Mouse (Mus musculus) heart, embryonic 15.5 days (tissue): ENCODE data around the gene Sbk2. TPM values are rescaled to one million over a fixed set of nuclear protein-coding genes. Genes with fewer than 3 reads are reported as not detected.

Experiments used
- ATAC-seq: fragments of 200-750 bp; cut with Nextera tagmentation; replicated peaks from 2 replicates; pipeline ENCODE4 v1.8.0; 2017; ENCODE audit warnings: low read depth, moderate TSS enrichment; ENCODE audit not compliant: insufficient number of reproducible peaks, insufficient read depth, low FRiP score
- H3K27ac ChIP-seq: fragments of 300-500 bp; sonication (generic); 2 replicates; pipeline ENCODE4 v1.5.1; 2015; ENCODE audit warnings: mild to moderate bottlenecking, inconsistent platforms
- H3K27me3 ChIP-seq: fragments of 300-500 bp; sonication (generic); 2 replicates; pipeline ENCODE4 v1.6.1; 2015; ENCODE audit warnings: inconsistent platforms
- H3K36me3 ChIP-seq: fragments of 300-500 bp; sonication (generic); 2 replicates; pipeline ENCODE4 v1.6.1; 2015; ENCODE audit warnings: mild to moderate bottlenecking, inconsistent platforms
- H3K4me1 ChIP-seq: fragments of 300-500 bp; sonication (generic); replicated peaks from 2 replicates; pipeline ENCODE4 v1.6.1; 2015; ENCODE audit warnings: inconsistent platforms
- H3K4me2 ChIP-seq: fragments of 300-500 bp; sonication (generic); 2 replicates; pipeline ENCODE4 v1.6.1; 2015; ENCODE audit warnings: inconsistent platforms, mild to moderate bottlenecking, moderate library complexity
- H3K4me3 ChIP-seq: fragments of 300-500 bp; sonication (generic); 2 replicates; pipeline ENCODE4 v1.5.1; 2015; ENCODE audit warnings: mild to moderate bottlenecking, inconsistent platforms
- H3K9ac ChIP-seq: fragments of 300-500 bp; sonication (generic); 2 replicates; pipeline ENCODE4 v1.6.1; 2015; ENCODE audit warnings: mild to moderate bottlenecking, inconsistent platforms
- H3K9me3 ChIP-seq: fragments of 300-500 bp; sonication (generic); replicated peaks from 2 replicates; pipeline ENCODE4 v1.6.1; 2016; ENCODE audit warnings: inconsistent platforms
- WGBS: fragments of 180-500 bp; shearing (Covaris S2); methylation state at CpG from one replicate; pipeline ENCODE4 v1.1.7; 2015; ENCODE audit warnings: mixed read lengths; 5-methylcytosine and 5-hydroxymethylcytosine counted together
- polyA plus RNA-seq: library from polyadenylated mRNA; unstranded; fragments of >200 nt; fragmentation: Nextera tagmentation; extraction: Ambion mirVana; gene quantifications from 2 replicates; pipeline ENCODE4 v1.2.1, GENCODE M21; 2015

Gene Sbk2
- polyA plus RNA-seq, 1 experiment from 2014 or later, result 4.8 TPM

DNA sequence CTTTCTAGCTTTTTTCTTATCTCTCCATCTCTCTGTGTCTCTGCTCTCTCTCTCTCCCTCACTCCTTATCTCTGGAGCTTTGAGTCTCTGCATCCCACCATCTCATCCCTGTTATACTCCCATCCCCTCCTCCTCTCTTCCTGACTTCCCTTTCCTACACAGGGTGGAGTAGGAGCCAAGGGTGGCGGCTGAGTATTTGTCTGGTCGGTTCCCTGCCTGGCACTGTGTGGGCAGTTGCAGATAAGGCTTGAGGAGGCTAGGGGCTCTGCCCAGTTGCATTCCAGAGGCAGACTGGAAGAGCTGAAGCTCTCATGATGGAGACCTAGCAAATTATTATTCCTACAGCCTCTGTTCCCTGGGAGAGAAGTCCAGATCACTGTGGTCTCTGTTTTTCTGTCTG, 24.0 kb upstream of the Sbk2 start:
- H3K4me2 ChIP-seq, result no peak overlapping the region
- ATAC-seq, result 0 out of 2 replicates have a peak, but pooled peaks have one; percentile 49
- WGBS, result 23% methylated on average over 2 of the region's 2 CpGs
- H3K27me3 ChIP-seq, result peaks cover 5% of the 10 kb centered on the region
- peaks cover 10% of the 10 kb centered on the region for H3K36me3 ChIP-seq
- H3K27ac ChIP-seq, result no peak overlapping the region
- H3K4me1 ChIP-seq, result peaks cover under 1% of the 10 kb centered on the region; the same call in 1 of the 2 replicates
- no peaks in the 10 kb centered on the region for H3K9me3 ChIP-seq
- H3K4me3 ChIP-seq, result no peak overlapping the region
- no peak overlapping the region for H3K9ac ChIP-seq

DNA sequence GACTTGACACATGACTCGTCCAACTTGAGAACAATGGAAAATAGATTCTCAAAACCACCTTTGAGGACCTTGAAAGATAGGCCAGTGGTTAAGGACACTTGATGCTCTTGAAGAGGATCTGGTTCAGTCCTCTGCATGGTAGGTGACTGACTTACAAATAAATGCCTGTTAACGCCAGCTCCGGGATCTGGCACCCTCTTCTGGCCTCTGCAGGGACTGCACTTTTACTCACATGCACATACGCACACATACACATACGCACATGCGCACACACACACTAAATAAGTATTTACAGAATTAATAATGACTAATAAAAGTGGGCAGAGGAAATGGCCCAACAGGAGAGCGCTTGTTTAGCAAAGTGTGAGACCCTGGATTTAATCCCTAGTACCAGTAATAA, 12.6 kb upstream of the Sbk2 start:
- H3K27ac ChIP-seq, result no peak overlapping the region
- H3K27me3 ChIP-seq, result no peaks in the 10 kb centered on the region
- peaks cover 17% of the 10 kb centered on the region for H3K4me1 ChIP-seq
- H3K9ac ChIP-seq, result no peak overlapping the region
- H3K4me3 ChIP-seq, result no peak overlapping the region
- H3K36me3 ChIP-seq, result no peaks in the 10 kb centered on the region
- H3K4me2 ChIP-seq, result no peak overlapping the region
- no peak for ATAC-seq
- 87% methylated on average over 7 of the region's 7 CpGs for WGBS
- H3K9me3 ChIP-seq, result no peaks in the 10 kb centered on the region

DNA sequence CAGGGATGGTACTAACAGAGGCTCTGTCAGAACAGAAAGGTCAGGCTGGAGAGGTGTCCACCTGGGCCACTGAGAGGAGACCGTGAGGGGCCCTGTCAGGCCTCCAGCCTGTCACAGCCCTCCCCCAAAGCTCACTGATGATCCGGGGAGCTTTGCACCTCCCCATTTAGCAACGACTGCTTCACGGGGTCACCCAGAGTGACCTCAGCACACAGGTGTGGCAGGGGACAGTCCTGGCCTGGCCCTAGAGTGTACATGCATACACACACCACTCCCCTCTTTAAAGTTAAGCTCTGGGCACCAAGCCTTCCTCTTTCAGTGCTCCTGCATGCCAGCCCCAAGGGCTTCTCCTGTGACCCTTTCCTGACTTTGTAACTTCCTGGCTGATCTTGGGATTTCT, 11.2 kb upstream of the Sbk2 start:
- no peak overlapping the region for H3K4me2 ChIP-seq
- WGBS, result 54% methylated on average over 4 of the region's 4 CpGs
- H3K27ac ChIP-seq, result no peak overlapping the region
- no peaks in the 10 kb centered on the region for H3K9me3 ChIP-seq
- H3K9ac ChIP-seq, result no peak overlapping the region
- H3K36me3 ChIP-seq, result no peaks in the 10 kb centered on the region
- peaks cover 20% of the 10 kb centered on the region for H3K4me1 ChIP-seq
- H3K27me3 ChIP-seq, result no peaks in the 10 kb centered on the region
- ATAC-seq, result no peak
- H3K4me3 ChIP-seq, result no peak overlapping the region

DNA sequence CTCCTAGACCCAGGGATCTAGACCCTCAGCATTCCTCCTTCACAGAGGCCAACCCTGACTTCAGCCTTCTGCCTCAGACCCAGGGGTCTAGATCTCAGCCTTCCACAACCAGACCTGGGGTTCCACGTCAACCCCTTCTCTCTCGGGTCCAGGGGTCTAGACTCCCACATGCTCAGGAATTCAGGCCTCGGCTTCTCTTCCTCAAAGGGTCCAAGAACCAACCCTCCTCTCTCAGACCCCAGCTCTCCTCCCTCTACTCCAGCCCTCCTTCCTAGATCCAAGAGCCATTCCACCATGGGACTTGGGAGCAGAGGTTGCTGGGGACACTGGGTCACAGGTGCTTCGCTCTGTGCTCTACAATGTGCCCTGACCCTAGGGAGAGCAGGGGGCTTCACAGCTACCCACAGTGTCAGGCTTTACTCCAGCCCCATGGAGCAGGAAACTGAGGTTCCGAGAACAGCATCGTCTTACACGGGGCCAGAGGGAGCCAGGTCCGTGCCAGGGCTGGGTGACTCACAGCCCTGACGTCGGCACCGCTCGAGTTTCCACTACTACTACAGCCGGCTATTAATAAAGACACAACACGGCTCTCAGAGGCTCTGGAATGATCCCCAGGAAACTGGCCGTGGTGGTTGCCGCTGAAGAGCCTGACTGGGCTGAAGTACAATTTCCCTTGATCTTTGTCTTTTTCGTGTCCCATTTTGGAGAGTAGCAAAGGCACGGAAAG, 8.3 kb upstream of the Sbk2 start:
- Histone ChIP-seq H3K36me3 (no peaks in the 10 kb centered on the region), H3K27me3 (peaks cover 4% of the 10 kb centered on the region; the same call in 1 of the 2 replicates), H3K27ac (peak overlapping the region; percentile 59), H3K9ac (no peak overlapping the region), H3K4me2 (no peak overlapping the region), H3K9me3 (no peaks in the 10 kb centered on the region), H3K4me1 (peaks cover 14% of the 10 kb centered on the region), H3K4me3 (no peak overlapping the region)
- peak; percentile 70 for ATAC-seq
- WGBS, result 39% methylated on average over 18 of the region's 18 CpGs

DNA sequence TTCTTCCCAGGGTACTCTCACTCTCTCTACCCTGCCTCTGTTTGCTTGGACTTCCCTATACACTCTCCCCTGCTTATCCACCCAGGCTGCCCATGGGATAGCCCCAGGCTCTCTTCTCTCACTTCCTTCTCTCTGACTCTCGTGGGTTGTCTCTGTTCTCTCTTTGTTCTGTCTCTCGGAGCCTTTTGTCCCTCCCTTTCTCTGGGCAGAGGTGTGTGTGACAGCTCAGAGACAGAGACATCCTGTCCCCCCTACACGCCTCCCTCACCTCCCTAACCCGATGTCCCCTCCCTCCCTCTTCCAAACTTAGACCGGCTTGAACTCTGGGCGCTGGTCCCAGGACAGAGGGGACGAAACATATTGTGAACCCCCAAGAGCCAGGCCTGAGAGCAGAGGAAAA, 7.5 kb upstream of the Sbk2 start:
- ATAC-seq, result no peak
- peak overlapping the region; percentile 59 for H3K27ac ChIP-seq

DNA sequence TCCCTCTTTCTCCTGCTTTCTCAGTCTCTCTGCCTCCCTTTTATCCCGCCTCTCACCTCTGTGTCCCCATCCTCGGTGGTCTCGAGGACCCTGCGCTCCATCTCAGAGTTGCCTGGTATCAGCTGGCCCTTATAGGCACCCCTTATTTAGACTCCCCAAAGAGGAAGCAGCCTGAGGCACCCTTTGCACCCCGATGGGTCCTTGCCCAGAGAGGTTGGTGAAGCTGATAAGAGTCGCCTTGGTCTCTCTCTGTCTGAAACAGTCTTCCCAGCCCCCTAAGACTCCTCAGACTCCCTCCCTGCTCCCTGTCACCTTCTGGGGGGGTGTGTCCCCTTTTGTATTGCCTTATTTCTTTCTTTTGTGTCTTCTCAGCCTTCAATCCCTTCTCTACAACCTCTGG, 6.9 kb upstream of the Sbk2 start, which contains the start of gene Sbk3:
Gene Sbk3, minus strand, starts transcription at position 101 of the 400 bp plus-strand sequence.
- ATAC-seq, result no peak
- H3K9ac ChIP-seq, result no peak within 1 kb of the TSS
- no peaks in the 10 kb centered on the region for H3K9me3 ChIP-seq
- H3K4me1 ChIP-seq, result peaks cover 14% of the 10 kb centered on the region
- H3K27me3 ChIP-seq, result peaks cover 7% of the 10 kb centered on the region; the same call in 1 of the 2 replicates
- peak within 1 kb of the TSS; percentile 59 for H3K27ac ChIP-seq
- 43% methylated on average over 6 of the region's 6 CpGs for WGBS
- 0 out of 2 replicates have a peak within 1 kb of the TSS, but pooled peaks have one; percentile 4 for H3K4me2 ChIP-seq
- no peak within 1 kb of the TSS for H3K4me3 ChIP-seq
- H3K36me3 ChIP-seq, result no peaks in the 10 kb centered on the region

More for the DNA sequence above, 7.5 kb upstream of the Sbk2 start:
- Histone ChIP-seq H3K9me3 (no peaks in the 10 kb centered on the region), H3K4me3 (no peak overlapping the region), H3K9ac (no peak overlapping the region), H3K36me3 (no peaks in the 10 kb centered on the region), H3K27me3 (peaks cover 7% of the 10 kb centered on the region; the same call in 1 of the 2 replicates), H3K4me1 (peaks cover 14% of the 10 kb centered on the region), H3K4me2 (0 out of 2 replicates have a peak overlapping the region, but pooled peaks have one; percentile 4)
- WGBS, result 16% methylated on average over 7 of the region's 7 CpGs

DNA sequence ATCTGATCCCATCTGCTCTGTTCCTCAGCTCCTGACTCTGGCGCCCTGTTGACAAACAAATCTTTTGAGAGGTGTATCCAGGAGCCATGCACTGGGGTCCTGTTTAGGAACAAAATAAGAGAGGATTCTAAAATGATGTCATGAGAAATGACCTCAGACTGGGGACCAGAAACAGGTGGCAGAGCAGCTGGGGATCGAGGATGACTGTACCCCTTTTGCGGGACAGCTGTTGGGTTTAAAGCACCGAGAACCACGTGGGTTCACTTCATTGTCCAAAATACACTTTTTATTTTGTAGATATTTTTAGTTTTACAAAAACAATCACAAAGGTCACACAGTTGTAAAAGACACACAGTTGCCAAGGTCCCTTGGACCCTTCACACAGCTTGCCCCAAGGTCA, 782 bp upstream of the Sbk2 start:
- H3K36me3 ChIP-seq, result no peaks in the 10 kb centered on the region
- no peak overlapping the region for H3K4me3 ChIP-seq
- 79% methylated on average over 5 of the region's 5 CpGs for WGBS
- H3K27ac ChIP-seq, result no peak overlapping the region
- no peak overlapping the region for H3K4me2 ChIP-seq
- no peak for ATAC-seq
- H3K9me3 ChIP-seq, result no peaks in the 10 kb centered on the region
- 0 out of 2 replicates have a peak, but pooled peaks cover 3% of the 10 kb centered on the region for H3K4me1 ChIP-seq
- no peak overlapping the region for H3K9ac ChIP-seq
- H3K27me3 ChIP-seq, result peaks cover 7% of the 10 kb centered on the region; the same call in 1 of the 2 replicates

DNA sequence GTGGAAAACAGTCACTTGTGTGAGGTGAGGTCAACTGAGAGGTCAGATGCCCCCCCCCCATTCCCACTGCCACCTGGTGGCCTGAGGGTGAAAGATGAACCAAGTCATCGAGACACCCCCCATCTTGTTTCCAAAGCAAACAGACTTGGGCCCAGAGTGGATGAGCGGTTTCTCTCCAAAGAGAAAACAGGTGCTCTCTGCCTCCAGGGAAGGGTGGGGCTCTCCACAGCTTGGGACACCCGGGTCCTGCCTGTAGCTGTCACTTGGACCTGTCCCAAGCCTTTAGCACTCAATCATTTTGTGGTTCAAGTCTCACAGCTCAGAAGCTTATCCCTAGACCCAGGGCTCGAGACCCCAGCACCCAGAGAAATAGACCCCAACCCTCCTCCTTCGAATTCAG, 679 bp downstream of the Sbk2 start:
- no peaks in the 10 kb centered on the region for H3K36me3 ChIP-seq
- H3K4me3 ChIP-seq, result no peak overlapping the region
- no peak overlapping the region for H3K4me2 ChIP-seq
- no peaks in the 10 kb centered on the region for H3K9me3 ChIP-seq
- no peak overlapping the region for H3K27ac ChIP-seq
- no peak for ATAC-seq
- WGBS, result 67% methylated on average over 5 of the region's 5 CpGs
- peaks cover 7% of the 10 kb centered on the region; the same call in 1 of the 2 replicates for H3K27me3 ChIP-seq
- no peak overlapping the region for H3K9ac ChIP-seq
- H3K4me1 ChIP-seq, result 0 out of 2 replicates have a peak, but pooled peaks cover 3% of the 10 kb centered on the region

DNA sequence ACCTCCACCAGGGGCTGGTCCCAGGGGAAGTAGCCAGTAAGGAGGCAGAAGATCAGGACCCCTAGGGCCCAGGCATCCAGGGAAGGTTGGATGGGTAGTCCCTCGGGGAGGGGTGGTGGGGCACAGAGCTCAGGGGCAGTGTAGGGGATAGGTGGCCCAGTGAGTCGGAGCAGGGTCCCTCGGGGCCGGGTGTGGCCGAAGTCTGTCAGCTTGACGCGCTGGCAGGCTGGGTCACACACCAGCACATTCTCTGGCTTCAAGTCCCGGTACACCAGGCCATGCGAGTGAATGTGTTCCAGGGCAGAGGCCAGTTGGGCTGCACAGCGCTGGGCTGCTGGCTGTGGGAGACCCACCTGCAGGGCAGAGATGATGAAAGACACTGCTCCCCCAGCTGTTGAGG, 6.8 kb downstream of the Sbk2 start:
- Histone ChIP-seq H3K27ac (no peak overlapping the region), H3K4me3 (no peak overlapping the region), H3K4me2 (no peak overlapping the region), H3K9ac (no peak overlapping the region), H3K4me1 (peaks cover 16% of the 10 kb centered on the region), H3K27me3 (no peaks in the 10 kb centered on the region), H3K9me3 (no peaks in the 10 kb centered on the region), H3K36me3 (no peaks in the 10 kb centered on the region)
- no peak for ATAC-seq
- WGBS, result 68% methylated on average over 10 of the region's 10 CpGs

DNA sequence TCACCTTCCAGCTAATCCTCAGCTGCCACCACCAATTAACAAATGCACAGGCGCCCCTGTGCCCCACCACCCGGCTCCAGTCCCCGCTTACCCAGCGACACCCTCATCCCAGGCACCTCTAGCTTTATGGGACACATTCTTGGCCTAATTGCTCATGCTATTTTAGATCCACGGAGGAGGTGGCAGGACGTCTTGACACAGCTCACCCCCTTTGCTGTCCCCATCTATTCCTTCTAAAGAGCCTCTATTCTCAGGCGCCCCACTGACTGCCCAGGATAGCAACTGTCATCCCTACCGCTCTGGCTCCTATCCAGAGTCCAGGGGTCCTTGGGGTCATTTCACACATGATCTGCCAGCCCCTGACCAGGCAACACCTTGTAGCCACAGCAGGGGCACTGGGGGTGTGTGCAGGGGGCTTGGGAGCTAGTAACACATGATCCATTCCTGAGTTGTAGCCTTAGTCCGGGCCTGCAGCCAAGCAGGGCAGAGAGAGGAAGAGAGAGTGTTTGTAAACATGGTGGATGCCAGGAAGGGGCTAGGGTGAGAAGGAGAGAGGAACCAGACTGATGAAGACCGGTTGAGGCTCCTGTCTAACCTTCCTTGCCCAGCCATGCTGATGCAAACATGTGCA, 10.3 kb downstream of the Sbk2 start:
- Histone ChIP-seq H3K4me1 (peaks cover 23% of the 10 kb centered on the region), H3K27me3 (no peaks in the 10 kb centered on the region), H3K36me3 (no peaks in the 10 kb centered on the region), H3K9ac (no peak overlapping the region), H3K4me2 (peak overlapping the region; percentile 9; the same call in 1 of the 2 replicates), H3K4me3 (no peak overlapping the region), H3K9me3 (no peaks in the 10 kb centered on the region), H3K27ac (peak overlapping the region; percentile 77)
- ATAC-seq, result peak; percentile 68
- WGBS, result 14% methylated on average over 10 of the region's 10 CpGs

DNA sequence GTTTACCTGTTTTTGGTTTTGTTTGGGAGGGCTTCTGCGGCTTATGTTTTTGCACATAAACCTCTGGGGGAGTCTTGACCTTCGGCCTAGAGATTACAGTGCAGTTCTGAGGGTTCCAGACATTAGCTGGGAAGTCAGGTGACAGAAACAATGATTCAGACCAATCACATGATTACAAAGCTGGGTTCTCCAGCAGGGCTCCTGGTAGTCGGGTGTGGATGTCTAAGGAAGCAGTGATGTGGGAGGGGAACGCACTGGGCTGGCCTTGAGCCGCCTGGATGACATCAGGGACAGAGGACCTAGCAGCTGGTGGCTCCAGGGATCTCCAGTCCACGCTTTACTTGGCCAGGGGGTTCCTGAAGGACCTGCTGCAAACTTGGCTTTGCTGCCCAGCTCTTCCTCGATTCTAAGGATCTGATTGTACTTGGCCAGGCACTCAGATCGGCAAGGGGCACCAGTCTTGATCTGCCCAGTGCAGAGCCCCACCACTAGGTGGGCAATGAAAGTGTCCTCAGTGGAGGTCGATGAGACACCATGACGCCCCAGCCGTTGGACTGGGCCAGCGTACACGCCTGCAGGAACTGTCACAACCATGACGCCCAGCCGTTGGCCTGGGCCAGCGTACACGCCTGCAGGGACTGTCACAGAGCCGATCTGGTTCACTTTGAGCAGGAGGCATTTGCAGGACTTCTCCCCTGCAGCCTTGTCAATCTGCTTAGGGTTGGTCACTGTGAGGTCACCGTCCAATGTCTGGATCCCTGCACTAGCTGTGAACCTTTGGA, 13.5 kb downstream of the Sbk2 start:
- Histone ChIP-seq H3K9ac (no peak overlapping the region), H3K4me3 (no peak overlapping the region), H3K9me3 (no peaks in the 10 kb centered on the region), H3K27ac (no peak overlapping the region), H3K4me2 (no peak overlapping the region), H3K4me1 (peaks cover 23% of the 10 kb centered on the region), H3K36me3 (no peaks in the 10 kb centered on the region), H3K27me3 (no peaks in the 10 kb centered on the region)
- ATAC-seq, result no peak
- WGBS, result 79% methylated on average over 19 of the region's 19 CpGs
